Mouse (Mus musculus) CH12.LX (cell line): ENCODE data around the gene Gm20683. TPM values are rescaled to one million over a fixed set of nuclear protein-coding genes. Genes with fewer than 3 reads are reported as not detected.

Source experiments
- DNase-seq: peaks from one replicate; pipeline ENCODE4 v3.0.0-alpha.2; 2013; ENCODE audit errors: extremely low read depth
- H3K27ac ChIP-seq: 2 replicates; pipeline ENCODE4 v1.5.1; 2012; ENCODE audit warnings: low read depth, mild to moderate bottlenecking, control low read depth, moderate library complexity; ENCODE audit not compliant: insufficient read depth
- H3K27me3 ChIP-seq: replicated peaks from 2 replicates; pipeline ENCODE3; 2012; ENCODE audit warnings: inconsistent platforms
- H3K36me3 ChIP-seq, 2 experiments: replicated peaks in 1 of 2; 2 replicates each; pipeline versions ENCODE3 to v1.6.1; 2012; ENCODE audit warnings: inconsistent platforms in 1 of 2, low read length in 1 of 2, mild to moderate bottlenecking in 1 of 2, mixed read lengths in 1 of 2, moderate library complexity in 1 of 2; ENCODE audit not compliant: control insufficient read depth in 1 of 2, insufficient read depth in 1 of 2
- H3K4me1 ChIP-seq, 2 experiments: 2 replicates each; pipeline ENCODE4 v1.6.1; 2012; ENCODE audit warnings: inconsistent platforms in 1 of 2, moderate library complexity in 1 of 2; ENCODE audit not compliant: insufficient read depth in 2 of 2, control insufficient read depth in 1 of 2
- H3K4me2 ChIP-seq: 2 replicates; pipeline ENCODE4 v1.6.1; 2012; ENCODE audit warnings: low read depth, mild to moderate bottlenecking, control low read depth; ENCODE audit not compliant: poor library complexity, insufficient read depth, severe bottlenecking
- H3K4me3 ChIP-seq, 3 experiments: fragments of 150-350 bp in 1 of 3; sonication (generic) in 1 of 3; replicated peaks in 1 of 3; 2 replicates each; pipeline versions ENCODE3 to v1.5.1; 2011 to 2012; ENCODE audit warnings: low read depth in 2 of 3, low read length in 2 of 3, mild to moderate bottlenecking in 2 of 3, moderate library complexity in 2 of 3, control low read depth in 1 of 3, improper control_type of control experiment in 1 of 3, inconsistent platforms in 1 of 3, mixed read lengths in 1 of 3; ENCODE audit not compliant: poor library complexity in 1 of 3
- H3K79me2 ChIP-seq: replicated peaks from 2 replicates; pipeline ENCODE4 v1.6.1; 2012; ENCODE audit warnings: mild to moderate bottlenecking, moderate library complexity; ENCODE audit not compliant: control insufficient read depth, poor library complexity, insufficient read depth, severe bottlenecking; ENCODE audit errors: extremely low read depth
- H3K9ac ChIP-seq: 2 replicates; pipeline ENCODE4 v1.6.1; 2012; ENCODE audit warnings: low read depth, mild to moderate bottlenecking, control low read depth, moderate library complexity; ENCODE audit not compliant: insufficient read depth
- H3K9me3 ChIP-seq: replicated peaks from 2 replicates; pipeline ENCODE3; 2012; ENCODE audit warnings: low read length, inconsistent platforms, mixed read lengths
- CHD1 ChIP-seq: IDR thresholded peaks from 2 replicates; pipeline ENCODE4 v1.6.1; 2012; ENCODE audit warnings: low read depth, low read length, improper control_type of control experiment, inconsistent platforms
- CHD2 ChIP-seq: IDR thresholded peaks from 2 replicates; pipeline ENCODE4 v1.6.1; 2011; ENCODE audit warnings: low read length, improper control_type of control experiment
- CTCF ChIP-seq, 2 experiments: IDR thresholded peaks in 1 of 2; conservative IDR thresholded peaks in 1 of 2; 2 replicates each; pipeline ENCODE4 v1.5.1; 2011 to 2012; ENCODE audit warnings: low read depth in 2 of 2, low read length in 2 of 2, improper control_type of control experiment in 1 of 2, inconsistent platforms in 1 of 2, mild to moderate bottlenecking in 1 of 2, moderate library complexity in 1 of 2
- E2F4 ChIP-seq: IDR thresholded peaks from 2 replicates; pipeline ENCODE4 v1.6.1; 2011; ENCODE audit warnings: low read depth, low read length, improper control_type of control experiment; ENCODE audit not compliant: insufficient replicate concordance
- ELF1 ChIP-seq: IDR thresholded peaks from 2 replicates; pipeline ENCODE4 v1.6.1; 2014; ENCODE audit warnings: low read depth, mild to moderate bottlenecking, inconsistent platforms, low read length, improper control_type of control experiment
- EP300 ChIP-seq: IDR thresholded peaks from 2 replicates; pipeline ENCODE4 v1.6.1; 2011; ENCODE audit warnings: low read length, improper control_type of control experiment
- ETS1 ChIP-seq: conservative IDR thresholded peaks from 2 replicates; pipeline ENCODE4 v1.6.1; 2012; ENCODE audit warnings: low read depth, mild to moderate bottlenecking, inconsistent platforms, low read length, improper control_type of control experiment, moderate library complexity
- HCFC1 ChIP-seq: IDR thresholded peaks from 2 replicates; pipeline ENCODE4 v1.6.1; 2012; ENCODE audit warnings: low read depth, mild to moderate bottlenecking, inconsistent platforms, low read length, improper control_type of control experiment
- IRF4 ChIP-seq: IDR thresholded peaks from 2 replicates; pipeline ENCODE4 v1.6.1; 2014; ENCODE audit warnings: low read depth, mild to moderate bottlenecking, inconsistent platforms, low read length, improper control_type of control experiment
- JUN ChIP-seq: IDR thresholded peaks from 2 replicates; pipeline ENCODE4 v1.6.1; 2011; ENCODE audit warnings: low read depth, mild to moderate bottlenecking, low read length, improper control_type of control experiment, moderate library complexity; ENCODE audit not compliant: insufficient read depth
- KAT2A ChIP-seq: IDR thresholded peaks from 2 replicates; pipeline ENCODE4 v1.6.1; 2012; ENCODE audit warnings: low read length, improper control_type of control experiment, inconsistent platforms; ENCODE audit not compliant: insufficient replicate concordance
- MAFK ChIP-seq: IDR thresholded peaks from 2 replicates; pipeline ENCODE4 v1.6.1; 2011; ENCODE audit warnings: low read length, improper control_type of control experiment; ENCODE audit not compliant: insufficient replicate concordance
- MAX ChIP-seq: IDR thresholded peaks from 2 replicates; pipeline ENCODE4 v1.6.1; 2011; ENCODE audit warnings: low read length, improper control_type of control experiment
- MEF2A ChIP-seq: IDR thresholded peaks from 2 replicates; pipeline ENCODE4 v1.6.1; 2014; ENCODE audit warnings: low read depth, mild to moderate bottlenecking, inconsistent platforms, low read length, improper control_type of control experiment, borderline replicate concordance
- MXI1 ChIP-seq: IDR thresholded peaks from 2 replicates; pipeline ENCODE4 v1.6.1; 2011; ENCODE audit warnings: mild to moderate bottlenecking, low read depth, low read length, improper control_type of control experiment
- MYC ChIP-seq: IDR thresholded peaks from 2 replicates; pipeline ENCODE4 v1.6.1; 2011; ENCODE audit warnings: low read depth, mild to moderate bottlenecking, improper control_type of control experiment, low read length
- NELFE ChIP-seq: IDR thresholded peaks from 2 replicates; pipeline ENCODE4 v1.6.1; 2011; ENCODE audit warnings: low read depth, low read length, improper control_type of control experiment
- NRF1 ChIP-seq: IDR thresholded peaks from 2 replicates; pipeline ENCODE4 v1.6.1; 2014; ENCODE audit warnings: low read depth, mild to moderate bottlenecking, inconsistent platforms, low read length, improper control_type of control experiment, moderate library complexity
- PAX5 ChIP-seq: IDR thresholded peaks from 2 replicates; pipeline ENCODE4 v1.6.1; 2012; ENCODE audit warnings: low read length, inconsistent platforms, mixed read lengths
- POLR2A ChIP-seq: IDR thresholded peaks from 2 replicates; pipeline ENCODE4 v1.6.1; 2011; ENCODE audit warnings: low read depth, mild to moderate bottlenecking, improper control_type of control experiment, low read length
- POLR2AphosphoS2 ChIP-seq: IDR thresholded peaks from 2 replicates; pipeline ENCODE4 v1.6.1; 2011; ENCODE audit warnings: low read depth, low read length, improper control_type of control experiment
- RAD21 ChIP-seq: IDR thresholded peaks from 2 replicates; pipeline ENCODE4 v1.6.1; 2011; ENCODE audit warnings: low read depth, mild to moderate bottlenecking, low read length, improper control_type of control experiment, moderate library complexity
- RCOR1 ChIP-seq: conservative IDR thresholded peaks from 2 replicates; pipeline ENCODE4 v1.6.1; 2012; ENCODE audit warnings: low read depth, mild to moderate bottlenecking, inconsistent platforms, low read length, improper control_type of control experiment
- SIN3A ChIP-seq: IDR thresholded peaks from 2 replicates; pipeline ENCODE4 v1.6.1; 2012; ENCODE audit warnings: low read length, improper control_type of control experiment, inconsistent platforms
- TBP ChIP-seq: conservative IDR thresholded peaks from 2 replicates; pipeline ENCODE4 v1.6.1; 2011; ENCODE audit warnings: low read depth, low read length, improper control_type of control experiment
- USF2 ChIP-seq: conservative IDR thresholded peaks from 2 replicates; pipeline ENCODE4 v1.6.1; 2011; ENCODE audit warnings: low read depth, low read length, improper control_type of control experiment
- ZKSCAN1 ChIP-seq: IDR thresholded peaks from 2 replicates; pipeline ENCODE4 v1.6.1; 2012; ENCODE audit warnings: low read depth, inconsistent platforms, low read length, improper control_type of control experiment, borderline replicate concordance
- ZMIZ1 ChIP-seq: IDR thresholded peaks from 2 replicates; pipeline ENCODE4 v1.6.1; 2012; ENCODE audit warnings: low read depth, mild to moderate bottlenecking, inconsistent platforms, low read length, improper control_type of control experiment
- dilution Hi-C: fragments of 300-500 bp; cut with MboI; formaldehyde crosslinking; loops from 2 replicates; pipeline ENCODE4 v1.14.3; 2020; ENCODE audit warnings: low sequenced_read_pairs; ENCODE audit not compliant: extremely low pct_unique_long_range_greater_than_20kb, extremely low pct_ligation_motif_present
- in situ Hi-C: fragments of 300-500 bp; cut with MboI; formaldehyde crosslinking; loops from 3 replicates; pipeline ENCODE4 v1.14.3; 2019; ENCODE audit warnings: low sequenced_read_pairs, low pct_ligation_motif_present, low pct_unique_long_range_greater_than_20kb, mixed read lengths
- polyA plus RNA-seq: library from polyadenylated mRNA; unstranded; fragments of >175 nt; gene quantifications from 2 replicates; pipeline ENCODE4 v1.2.1, GENCODE M21; 2012; ENCODE audit warnings: low read depth; ENCODE audit not compliant: insufficient read length
- total RNA-seq, 2 experiments: library from RNA; depleted of rRNA; stranded (reverse); fragments of 300-350 nt in 1 of 2; fragments of >200 nt in 1 of 2; gene quantifications; 2 replicates each; pipeline ENCODE4 v1.2.3; 2012 to 2014

The Gm20683 gene
- total and polyA plus RNA-seq, 3 experiments = 1.3 to 4.8 (median 3.8) TPM

- TF ChIP-seq NELFE (peak; percentile 90), POLR2A (peak; percentile 88), CTCF (conservative IDR thresholded peaks at IDR 0.05 in 1 of 2, IDR thresholded peaks at IDR 0.05 in 1 of 2; ENCODE audit: low read depth in 2 of 2, low read length in 2 of 2) (peak in 1 of 2 experiments; percentile 20; a peak in 1 of 4 replicates), E2F4 (no peak), SIN3A (peak; percentile 51; the same call in 1 of the 2 replicates), JUN (no peak), MXI1 (peak; percentile 70; the same call in 1 of the 2 replicates), HCFC1 (peak; percentile 88), NRF1 (peak; percentile 44), PAX5 (no peak), POLR2AphosphoS2 (0 out of 2 replicates have a peak, but pooled peaks have one; percentile 70), RAD21 (no peak), USF2 (no peak), ZMIZ1 (peak; percentile 24; the same call in 1 of the 2 replicates), EP300 (no peak), ZKSCAN1 (no peak)
Measured at GRCm38 (mm10) chr17:25875171-25876136, 33.9 kb upstream of the Gm20683 start (continued).

- peaks cover 6 to 18% of the 10 kb centered on the region in 2 experiments for H3K4me1 ChIP-seq
- no peaks in the 10 kb centered on the region for H3K9me3 ChIP-seq
- TF ChIP-seq SIN3A = no peak
- peak; percentile 54; the same call in 1 of the 2 replicates for TF ChIP-seq IRF4
- TF ChIP-seq POLR2AphosphoS2 = no peak
- TF ChIP-seq MAX = peak; percentile 44
- peak; percentile 96 for TF ChIP-seq MAFK
- TF ChIP-seq MXI1 = peak; percentile 52
- no peak for TF ChIP-seq MEF2A
- peak; percentile 76; the same call in 1 of the 2 replicates for TF ChIP-seq KAT2A
- TF ChIP-seq E2F4 = peak; percentile 85
- TF ChIP-seq MYC = 0 out of 2 replicates have a peak, but pooled peaks have one; percentile 42
- no peak for TF ChIP-seq CHD2
- peak; percentile 97 for TF ChIP-seq ELF1
- TF ChIP-seq CHD1 = 0 out of 2 replicates have a peak, but pooled peaks have one; percentile 23
- no peak for TF ChIP-seq ETS1
- TF ChIP-seq ZMIZ1 = no peak
- TF ChIP-seq TBP = peak; percentile 100
- peak; percentile 59 for TF ChIP-seq NRF1
- 0 out of 2 replicates have a peak, but pooled peaks have one; percentile 51 for TF ChIP-seq RCOR1
- peak within 1 kb of the TSS; percentile 46 for H3K4me2 ChIP-seq
- peak within 1 kb of the TSS; percentile 63 to 93 (median 81) for H3K4me3 ChIP-seq
- H3K27ac ChIP-seq = peak within 1 kb of the TSS; percentile 73
- dilution Hi-C loops = no loop called here
- peak; percentile 92 for DNase-seq
- H3K36me3 ChIP-seq = peaks cover 23 to 31% of the 10 kb centered on the region in 2 experiments
- H3K27me3 ChIP-seq = peaks cover 19% of the 10 kb centered on the region
- H3K9ac ChIP-seq = peak within 1 kb of the TSS; percentile 63
- in situ Hi-C loops = no loop called here
- no peaks in the 10 kb centered on the region for H3K79me2 ChIP-seq
Measured at GRCm38 (mm10) chr17:25874721-25875170, 33.2 kb upstream of the Gm20683 start, which contains the start of gene Mettl26. Gene Mettl26, plus strand, starts transcription at chr17:25875074.
